Mouse (Mus musculus) lung, postnatal 4 days (tissue): ENCODE measurements around the gene 4930523C07Rik.

Experiments used
- DNase-seq, 2 experiments: peaks; one replicate each; pipeline ENCODE4 v3.0.0; 2021

Gene 4930523C07Rik

GRCm38 (mm10) chr1:160105426-160105825 lies 61.2 kb downstream of the 4930523C07Rik start:
- no peak for DNase-seq

- DNase-seq, result no peak
Measured at GRCm38 (mm10) chr1:160108604-160109003, 64.4 kb downstream of the 4930523C07Rik start.

GRCm38 (mm10) chr1:160123957-160124356 lies 79.8 kb downstream of the 4930523C07Rik start:
- no peak for DNase-seq
